Mouse (Mus musculus) C2C12 (cell line): ENCODE measurements at regions not wholly inside any gene's neighbourhood (a gene's known extent, or its start where the extent isn't known, plus 50 kb on each side); places are given as distances from the start of the nearest gene placed in this dataset.
"Not testable (repeated sequence)": the region's sequence is repeated elsewhere in the genome, so short reads cannot be mapped to it uniquely, and the experiment has no call there.

Source experiments
- CTCF ChIP-seq: IDR thresholded peaks from one replicate; pipeline ENCODE4 v1.5.1; 2011; ENCODE audit not compliant: control insufficient read depth, insufficient read depth, insufficient read length
- MYOD1 ChIP-seq: IDR thresholded peaks from one replicate; pipeline ENCODE4 v1.6.1; 2011; ENCODE audit warnings: low read depth; ENCODE audit not compliant: control insufficient read depth, insufficient read length
- MYOG ChIP-seq: IDR thresholded peaks from one replicate; pipeline ENCODE4 v1.6.1; 2011; ENCODE audit not compliant: control insufficient read depth, insufficient read length; ENCODE audit errors: extremely low read depth

DNA sequence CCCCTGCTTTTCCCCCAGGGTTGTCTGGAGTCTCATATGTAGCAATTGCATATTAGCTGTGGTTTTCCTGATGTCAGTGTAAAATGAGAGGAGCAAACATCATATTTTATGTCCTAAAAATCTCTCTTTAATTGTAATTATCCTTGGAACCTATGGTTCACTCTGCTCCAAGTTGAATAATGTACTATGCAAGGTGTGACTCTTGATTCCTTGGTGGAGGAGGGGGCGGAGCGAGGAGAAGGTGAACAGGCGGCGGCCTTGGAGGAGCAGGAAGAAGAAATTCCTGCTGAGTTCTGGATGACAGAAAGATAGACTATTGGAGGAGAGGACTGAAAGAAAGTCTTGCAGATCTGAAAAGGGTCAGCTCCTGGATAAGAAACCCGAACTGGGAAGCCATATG is 233.8 kb upstream of the Cts3 start:
- not testable (repeated sequence) for TF ChIP-seq CTCF, MYOG, MYOD1
